Mouse (Mus musculus) hindbrain, embryonic 10.5 days (tissue): ENCODE data around the gene Sec24c. TPM values are rescaled to one million over a fixed set of nuclear protein-coding genes. Genes with fewer than 3 reads are reported as not detected.
A peak's percentile ranks its signal among the peaks of the same experiment; 100 is the strongest.

Experiments used
- DNase-seq: peaks from one replicate; pipeline ENCODE4 v3.0.0-alpha.2; 2017; ENCODE audit warnings: low spot score
- H3K27ac ChIP-seq: fragments of 300-500 bp; sonication (generic); 2 replicates; pipeline ENCODE4 v1.5.1; 2016; ENCODE audit warnings: mild to moderate bottlenecking, moderate library complexity
- H3K27me3 ChIP-seq: fragments of 300-500 bp; sonication (generic); 2 replicates; pipeline ENCODE4 v1.6.1; 2016; ENCODE audit warnings: mild to moderate bottlenecking; ENCODE audit not compliant: poor library complexity, insufficient read depth, severe bottlenecking
- H3K36me3 ChIP-seq: fragments of 300-500 bp; sonication (generic); 2 replicates; pipeline ENCODE4 v1.6.1; 2016; ENCODE audit warnings: mild to moderate bottlenecking, moderate library complexity
- H3K4me1 ChIP-seq: fragments of 300-500 bp; sonication (generic); replicated peaks from 2 replicates; pipeline ENCODE4 v1.6.1; 2016; ENCODE audit warnings: mild to moderate bottlenecking
- H3K4me3 ChIP-seq: fragments of 300-500 bp; sonication (generic); 2 replicates; pipeline ENCODE4 v1.5.1; 2016; ENCODE audit warnings: mild to moderate bottlenecking, moderate library complexity
- H3K9me3 ChIP-seq: fragments of 300-500 bp; sonication (generic); 2 replicates; pipeline ENCODE4 v1.6.1; 2016; ENCODE audit warnings: mild to moderate bottlenecking, moderate library complexity
- WGBS: fragments of 180-500 bp; shearing (Covaris S2); methylation state at CpG from one replicate; pipeline ENCODE4 v1.1.7; 2016; 5-methylcytosine and 5-hydroxymethylcytosine counted together
- polyA plus RNA-seq: library from polyadenylated mRNA; unstranded; fragments of >200 nt; fragmentation: Nextera tagmentation; extraction: Ambion mirVana; gene quantifications from 2 replicates; pipeline ENCODE4 v1.2.1, GENCODE M21; 2016

Sec24c gene
- polyA plus RNA-seq, 1 experiment from 2014 or later: 111 TPM

DNA sequence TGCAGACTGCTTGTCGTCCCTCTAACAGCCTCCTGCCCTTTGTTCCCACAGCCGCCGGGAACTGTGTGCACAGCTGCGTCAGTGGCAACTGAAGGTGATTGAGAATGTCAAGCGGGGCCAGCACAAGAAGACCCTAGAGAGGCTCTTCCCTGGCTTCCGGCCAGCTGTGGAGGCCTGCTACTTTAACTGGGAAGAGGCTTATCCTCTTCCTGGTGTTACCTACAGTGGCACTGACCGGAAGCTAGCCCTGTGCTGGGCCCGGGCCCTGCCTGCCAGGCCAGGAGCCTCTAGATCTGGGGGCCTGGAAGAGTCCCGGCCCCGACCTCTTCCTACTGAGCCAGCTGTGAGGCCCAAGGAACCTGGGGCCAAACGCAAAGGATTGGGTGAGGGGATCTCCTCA is 39.7 kb downstream of the Sec24c start:
- peaks cover 8% of the 10 kb centered on the region for H3K4me1 ChIP-seq
- H3K27ac ChIP-seq: no peak overlapping the region
- H3K36me3 ChIP-seq: peaks cover 90% of the 10 kb centered on the region
- no peak overlapping the region for H3K4me3 ChIP-seq
- 85% methylated on average over 11 of the region's 11 CpGs for whole genome bisulfite sequencing
- H3K27me3 ChIP-seq: no peaks in the 10 kb centered on the region
- DNase-seq: no peak
- no peaks in the 10 kb centered on the region for H3K9me3 ChIP-seq

DNA sequence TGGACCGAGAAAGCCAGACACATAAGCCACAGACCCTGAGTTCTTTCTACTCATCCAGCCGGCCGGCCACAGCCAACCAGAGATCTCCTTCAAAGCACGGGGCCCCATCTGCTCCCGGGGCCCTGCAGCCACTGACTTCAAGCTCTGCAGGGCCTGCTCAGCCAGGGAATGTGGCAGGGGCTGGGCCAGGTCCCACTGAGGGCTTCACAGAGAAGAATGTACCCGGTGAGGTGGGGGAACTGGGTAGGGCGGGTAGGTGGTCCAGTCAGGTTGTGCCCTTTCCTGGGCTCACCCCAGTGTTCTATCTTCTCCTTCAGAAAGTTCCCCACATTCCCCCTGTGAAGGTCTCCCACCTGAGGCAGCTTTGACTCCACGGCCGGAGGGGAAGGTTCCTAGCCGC is 44.3 kb downstream of the Sec24c start:
- DNase-seq: no peak

DNA sequence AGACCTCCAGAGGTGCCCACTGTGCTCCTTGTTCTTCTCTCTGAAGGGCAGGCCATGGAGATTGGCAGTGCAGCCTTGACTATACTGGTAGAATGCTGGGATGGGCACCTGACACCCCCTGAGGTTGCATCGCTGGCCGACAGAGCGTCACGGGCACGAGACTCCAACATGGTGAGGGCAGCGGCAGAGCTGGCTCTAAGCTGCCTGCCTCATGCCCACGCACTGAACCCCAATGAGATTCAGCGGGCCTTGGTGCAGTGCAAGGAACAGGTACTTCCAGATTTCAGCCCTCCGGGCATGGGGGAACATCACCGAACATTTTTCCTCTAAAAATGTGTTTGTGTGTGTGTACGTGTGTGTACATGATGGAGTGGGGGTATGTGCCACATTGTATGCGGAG is 45.7 kb downstream of the Sec24c start:
- no peak for DNase-seq
- 94% methylated on average over 12 of the region's 12 CpGs for WGBS
- Histone ChIP-seq H3K27me3 (no peaks in the 10 kb centered on the region), H3K36me3 (peaks cover 100% of the 10 kb centered on the region), H3K27ac (no peak overlapping the region), H3K4me1 (no peaks in the 10 kb centered on the region), H3K9me3 (no peaks in the 10 kb centered on the region), H3K4me3 (no peak overlapping the region)

More for the DNA sequence above, 44.3 kb downstream of the Sec24c start:
- Histone ChIP-seq H3K4me1 (no peaks in the 10 kb centered on the region), H3K27me3 (no peaks in the 10 kb centered on the region), H3K27ac (no peak overlapping the region), H3K9me3 (no peaks in the 10 kb centered on the region), H3K4me3 (no peak overlapping the region), H3K36me3 (peaks cover 100% of the 10 kb centered on the region)
- 92% methylated on average over 10 of the region's 10 CpGs for WGBS

DNA sequence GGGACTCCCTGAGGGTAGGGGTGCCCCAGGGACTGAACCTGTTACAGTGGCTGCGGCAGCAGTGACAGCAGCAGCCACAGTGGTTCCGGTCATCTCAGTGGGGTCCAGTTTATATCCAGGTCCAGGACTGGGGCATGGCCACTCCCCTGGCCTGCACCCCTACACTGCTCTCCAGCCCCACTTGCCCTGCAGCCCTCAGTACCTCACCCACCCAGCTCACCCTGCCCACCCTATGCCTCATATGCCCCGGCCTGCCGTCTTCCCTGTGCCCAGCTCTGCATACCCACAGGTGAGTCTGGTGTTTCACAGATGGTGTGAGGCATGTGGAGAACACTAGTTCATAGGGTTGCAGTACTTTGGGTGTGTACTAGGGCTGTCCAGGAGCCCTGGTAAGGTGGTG is 47.3 kb downstream of the Sec24c start:
- no peak for DNase-seq
- 90% methylated on average over 4 of the region's 4 CpGs for WGBS
- no peaks in the 10 kb centered on the region for H3K4me1 ChIP-seq
- H3K27ac ChIP-seq: no peak overlapping the region
- no peak overlapping the region for H3K4me3 ChIP-seq
- H3K36me3 ChIP-seq: peaks cover 100% of the 10 kb centered on the region
- no peaks in the 10 kb centered on the region for H3K9me3 ChIP-seq
- H3K27me3 ChIP-seq: no peaks in the 10 kb centered on the region

DNA sequence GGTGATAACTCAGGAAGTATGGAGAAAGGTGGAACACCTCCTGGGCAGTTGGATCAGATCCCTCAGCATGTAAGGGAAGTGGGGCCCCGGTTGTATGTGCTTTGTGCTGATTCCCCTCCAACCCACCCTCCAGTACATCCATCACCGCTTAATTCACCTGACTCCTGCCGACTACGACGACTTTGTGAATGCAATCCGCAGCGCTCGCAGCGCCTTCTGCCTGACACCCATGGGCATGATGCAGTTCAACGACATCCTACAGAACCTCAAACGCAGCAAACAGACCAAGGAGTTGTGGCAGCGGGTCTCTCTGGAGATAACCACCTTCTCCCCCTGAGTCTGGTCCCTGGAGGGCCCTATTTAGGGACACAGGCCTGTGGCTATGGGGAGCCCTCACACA is 48.9 kb downstream of the Sec24c start:
- H3K27ac ChIP-seq: no peak overlapping the region
- no peak for DNase-seq
- no peaks in the 10 kb centered on the region for H3K9me3 ChIP-seq
- H3K4me1 ChIP-seq: no peaks in the 10 kb centered on the region
- WGBS: 93% methylated on average over 12 of the region's 12 CpGs
- H3K4me3 ChIP-seq: no peak overlapping the region
- H3K36me3 ChIP-seq: peaks cover 100% of the 10 kb centered on the region
- no peaks in the 10 kb centered on the region for H3K27me3 ChIP-seq

DNA sequence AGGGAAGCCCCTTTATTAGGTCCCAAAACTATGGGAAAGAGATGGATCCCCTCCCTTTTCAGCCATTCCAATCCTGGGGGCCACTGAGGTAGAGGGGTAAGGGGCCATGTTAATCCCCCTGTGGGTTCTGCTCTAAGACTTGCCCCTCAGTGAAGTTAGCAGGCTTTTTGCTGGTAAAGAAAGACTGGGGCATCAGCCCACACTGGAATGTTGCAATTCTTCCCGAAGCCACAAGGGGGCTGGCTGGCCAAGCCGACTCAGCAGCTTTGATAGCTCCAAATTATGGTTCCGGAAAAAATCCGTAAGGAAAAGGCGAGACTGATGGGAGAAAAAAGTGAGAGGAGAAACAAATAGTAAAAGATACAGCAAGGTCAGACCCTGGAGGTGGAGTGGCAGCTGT is 49.9 kb downstream of the Sec24c start:
- 55% methylated on average over 5 of the region's 5 CpGs for WGBS
- H3K36me3 ChIP-seq: peaks cover 100% of the 10 kb centered on the region
- H3K27ac ChIP-seq: no peak overlapping the region
- no peak overlapping the region for H3K4me3 ChIP-seq
- peak; percentile 69 for DNase-seq
- no peaks in the 10 kb centered on the region for H3K9me3 ChIP-seq
- no peaks in the 10 kb centered on the region for H3K27me3 ChIP-seq
- no peaks in the 10 kb centered on the region for H3K4me1 ChIP-seq

DNA sequence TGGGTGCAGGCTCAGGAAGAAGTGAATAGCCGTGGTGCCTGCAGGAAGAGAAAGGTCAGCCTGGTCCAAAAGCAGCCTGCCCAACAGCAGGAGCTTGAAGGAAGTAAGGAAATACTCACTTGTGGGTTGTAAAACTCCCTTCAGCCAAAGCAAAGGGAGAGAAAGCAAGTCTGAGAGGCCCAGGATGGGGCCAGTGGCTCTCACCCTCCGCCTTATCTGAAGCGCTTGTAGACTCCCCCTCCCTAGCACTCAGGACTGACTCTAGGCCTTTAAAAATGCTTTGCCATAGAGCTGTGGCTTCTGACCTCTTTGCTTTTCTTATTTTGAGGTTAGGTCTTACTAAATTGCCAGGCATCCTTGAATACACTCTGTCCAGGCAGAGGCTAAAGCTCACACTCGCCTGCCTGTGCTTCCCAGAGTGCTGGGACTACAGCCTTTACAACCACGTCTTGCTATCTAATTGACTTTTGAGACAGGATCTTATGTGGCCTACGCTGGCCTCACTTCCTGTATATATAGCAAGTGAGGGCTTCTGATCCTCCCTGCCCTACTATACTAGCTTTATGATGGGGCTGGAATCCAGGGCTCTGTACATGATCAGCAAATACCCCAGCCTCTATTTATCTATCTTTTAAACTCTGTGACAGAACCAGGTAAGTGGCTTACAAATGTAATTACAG is 51.7 kb downstream of the Sec24c start:
- Histone ChIP-seq H3K9me3 (no peaks in the 10 kb centered on the region), H3K27ac (no peak overlapping the region), H3K4me1 (no peaks in the 10 kb centered on the region), H3K4me3 (no peak overlapping the region), H3K27me3 (no peaks in the 10 kb centered on the region), H3K36me3 (peaks cover 100% of the 10 kb centered on the region)
- DNase-seq: no peak
- WGBS: 86% methylated on average over 6 of the region's 6 CpGs

DNA sequence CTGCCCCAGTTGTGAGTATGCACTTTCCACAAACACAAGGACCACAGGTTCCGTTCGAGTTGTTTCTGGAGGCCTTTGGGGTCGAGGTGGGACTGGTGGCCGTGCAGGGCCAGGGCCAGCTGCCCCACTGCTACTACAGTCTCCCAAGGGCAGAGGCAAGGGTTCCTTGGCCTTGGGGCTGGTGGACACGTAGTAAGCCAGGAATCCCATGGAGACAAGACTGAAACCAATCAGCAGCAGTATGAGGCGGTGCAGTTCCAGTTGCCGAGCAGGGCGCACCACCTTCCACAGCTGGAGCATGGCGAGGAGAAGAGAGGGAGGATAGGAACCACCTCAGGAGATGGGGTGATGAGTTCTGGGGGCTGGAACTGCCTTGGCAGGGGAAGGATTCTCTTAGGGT is 55.8 kb downstream of the Sec24c start:
- Histone ChIP-seq H3K4me1 (peaks cover 20% of the 10 kb centered on the region), H3K27ac (no peak overlapping the region), H3K27me3 (no peaks in the 10 kb centered on the region), H3K36me3 (peaks cover 78% of the 10 kb centered on the region), H3K9me3 (no peaks in the 10 kb centered on the region), H3K4me3 (no peak overlapping the region)
- DNase-seq: no peak
- WGBS: 94% methylated on average over 9 of the region's 9 CpGs

DNA sequence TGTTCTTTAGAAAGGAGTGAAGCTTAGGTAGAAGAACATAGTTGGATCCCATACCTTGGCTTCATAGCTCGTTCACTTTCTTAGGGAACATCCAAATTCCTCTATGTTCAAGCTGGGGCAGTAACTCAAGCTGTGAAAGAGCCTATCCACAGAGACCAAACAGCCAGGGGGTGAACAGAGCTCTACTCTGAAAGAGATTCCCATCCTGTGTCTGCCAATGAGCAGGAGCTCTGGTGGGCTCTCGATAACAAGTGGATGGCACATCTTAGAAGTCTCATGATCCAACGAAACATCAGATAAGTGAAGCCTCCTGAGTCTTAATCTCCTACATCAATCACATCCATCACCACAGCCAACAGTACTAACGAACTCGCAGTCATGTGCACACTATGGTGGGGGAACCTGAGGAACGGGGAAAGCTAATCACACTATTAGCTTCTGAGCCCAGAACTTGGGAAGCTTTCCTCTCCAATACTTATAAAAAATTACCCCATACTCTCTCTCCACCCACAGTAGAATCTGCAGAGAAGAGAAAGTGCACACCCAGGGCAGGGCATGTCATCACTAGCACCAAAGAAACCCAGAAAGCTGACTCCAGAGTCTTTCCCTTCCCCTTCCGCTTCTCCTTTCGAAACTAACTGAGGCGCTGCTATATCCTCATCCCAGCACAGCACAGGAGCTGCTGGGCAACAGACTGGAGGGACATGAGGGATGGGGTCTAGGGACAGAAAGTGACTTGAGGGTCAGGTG is 56.9 kb downstream of the Sec24c start:
- no peak overlapping the region for H3K4me3 ChIP-seq
- H3K27me3 ChIP-seq: no peaks in the 10 kb centered on the region
- H3K4me1 ChIP-seq: peaks cover 25% of the 10 kb centered on the region
- WGBS: 92% methylated on average over 9 of the region's 9 CpGs
- DNase-seq: no peak
- no peaks in the 10 kb centered on the region for H3K9me3 ChIP-seq
- peaks cover 77% of the 10 kb centered on the region for H3K36me3 ChIP-seq
- H3K27ac ChIP-seq: no peak overlapping the region

DNA sequence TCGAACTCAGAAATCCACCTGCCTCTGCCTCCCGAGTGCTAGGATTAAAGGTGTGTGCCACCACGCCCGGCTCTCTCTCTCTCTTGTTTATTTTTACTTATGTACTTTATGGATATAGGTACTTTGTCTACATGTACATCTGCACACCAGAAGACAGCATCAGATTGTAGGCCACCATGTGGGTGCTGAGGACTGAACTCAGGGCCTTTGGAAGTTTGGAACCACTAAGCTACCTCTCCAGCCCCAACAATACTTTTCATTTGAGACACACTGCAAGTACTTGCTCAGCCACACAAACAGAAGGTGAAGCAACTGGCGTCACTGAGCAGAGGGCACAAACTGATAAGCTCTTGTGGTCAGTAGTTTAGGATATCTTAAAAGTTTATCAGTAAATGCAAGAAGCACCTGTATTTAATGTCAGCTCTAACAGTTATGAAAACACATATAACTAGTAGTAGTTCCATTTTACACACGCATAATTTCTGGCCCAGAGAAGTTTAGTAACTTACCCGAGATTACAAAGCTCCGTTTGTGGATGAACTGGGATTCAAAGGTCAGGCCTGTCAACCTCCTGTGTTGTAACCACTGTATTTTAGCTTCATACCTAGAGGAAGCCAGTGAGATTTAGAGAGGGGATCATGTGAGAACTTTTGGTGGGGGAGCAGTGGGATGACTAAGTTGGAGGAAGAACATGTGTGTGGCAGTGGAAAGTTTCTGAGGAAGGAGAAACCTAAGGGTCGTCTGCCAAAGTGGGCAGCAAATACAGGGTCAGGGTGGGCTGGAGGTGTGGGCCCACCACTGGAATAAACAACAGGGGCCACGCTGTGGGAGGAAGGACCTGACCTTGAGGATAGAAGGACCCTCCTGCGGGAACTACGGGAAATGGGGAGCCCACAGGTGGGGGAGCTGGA is 59.2 kb downstream of the Sec24c start:
- DNase-seq: no peak
- peaks cover 75% of the 10 kb centered on the region for H3K36me3 ChIP-seq
- H3K9me3 ChIP-seq: no peaks in the 10 kb centered on the region
- H3K4me1 ChIP-seq: peaks cover 27% of the 10 kb centered on the region
- H3K27me3 ChIP-seq: no peaks in the 10 kb centered on the region
- H3K27ac ChIP-seq: peak overlapping the region; percentile 99
- peak overlapping the region; percentile 93 for H3K4me3 ChIP-seq
- WGBS: 53% methylated on average over 12 of the region's 12 CpGs

DNA sequence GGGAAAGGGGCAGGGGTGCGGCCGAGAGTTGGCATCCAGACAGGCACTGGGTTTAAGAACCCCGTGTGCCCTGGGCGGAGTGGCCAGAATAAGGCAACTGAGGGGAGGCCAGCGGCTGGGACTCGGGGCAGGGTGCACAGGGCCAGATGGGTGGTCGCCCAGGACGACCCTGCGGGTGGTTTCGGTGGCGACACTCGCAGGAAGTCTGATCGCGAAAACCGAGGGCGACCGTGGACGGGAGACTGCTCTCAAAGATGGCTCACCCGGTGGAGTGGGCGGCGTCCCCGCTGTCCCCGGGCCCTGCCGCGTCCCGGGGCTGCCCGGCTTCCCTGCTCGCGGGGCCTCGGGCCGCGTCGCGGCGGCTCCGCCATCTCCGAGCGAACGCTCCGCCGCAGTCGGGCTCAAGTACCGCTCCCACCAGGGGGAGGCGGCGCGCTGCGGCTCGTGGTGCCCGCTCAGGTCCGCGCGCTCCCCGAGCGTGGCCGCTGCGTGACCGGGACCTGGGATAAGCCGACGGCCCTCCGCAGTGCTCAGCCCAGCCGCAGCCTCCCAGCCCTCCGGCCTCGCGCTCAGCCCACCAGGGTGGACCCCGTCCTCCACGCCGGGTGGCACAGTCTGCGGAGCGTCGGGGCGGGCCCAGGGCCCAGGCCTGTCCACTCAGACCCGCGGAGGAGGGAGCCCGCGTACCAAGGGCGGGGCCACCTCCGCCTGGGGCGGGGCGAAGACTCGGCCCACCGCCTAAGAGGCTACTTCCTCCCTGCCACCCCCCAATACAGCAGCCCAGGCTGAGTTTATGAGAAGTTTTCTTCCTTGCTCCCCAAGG is 60.1 kb downstream of the Sec24c start, which contains the start of gene Ndst2:
Ndst2 (minus strand) TSS at position 611 of the 823 bp plus-strand sequence.
- peaks cover 75% of the 10 kb centered on the region for H3K36me3 ChIP-seq
- peak within 1 kb of the TSS; percentile 93 for H3K4me3 ChIP-seq
- H3K9me3 ChIP-seq: no peaks in the 10 kb centered on the region
- peaks cover 27% of the 10 kb centered on the region for H3K4me1 ChIP-seq
- WGBS: under 1% methylated on average over 81 of the region's 81 CpGs
- H3K27me3 ChIP-seq: no peaks in the 10 kb centered on the region
- DNase-seq: peak; percentile 89
- H3K27ac ChIP-seq: peak within 1 kb of the TSS; percentile 99

DNA sequence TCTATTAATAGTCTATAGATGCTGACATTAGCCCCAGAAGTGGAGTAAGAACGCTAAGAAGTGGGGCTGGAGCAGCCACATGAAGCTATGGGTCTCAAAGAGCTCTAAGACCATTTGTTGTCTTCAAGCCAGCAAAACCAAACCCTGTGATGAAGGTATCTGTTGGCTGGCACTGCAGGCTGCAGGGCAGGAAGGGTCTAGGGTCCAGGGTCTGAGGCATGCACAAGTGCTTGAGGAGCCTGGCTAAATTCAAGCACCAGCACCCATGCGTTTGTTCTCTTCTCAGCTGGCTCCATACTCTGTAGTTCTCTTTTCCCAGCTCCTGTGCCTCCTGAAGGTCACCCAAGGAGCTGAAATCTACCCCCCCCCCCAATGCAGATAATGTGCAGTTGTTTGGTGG is 60.9 kb downstream of the Sec24c start:
- H3K27me3 ChIP-seq: no peaks in the 10 kb centered on the region
- H3K9me3 ChIP-seq: no peaks in the 10 kb centered on the region
- H3K4me3 ChIP-seq: no peak overlapping the region
- no peak for DNase-seq
- H3K27ac ChIP-seq: peak overlapping the region; percentile 99; the same call in 1 of the 2 replicates
- 77% methylated on average over 2 of the region's 2 CpGs for WGBS
- peaks cover 74% of the 10 kb centered on the region for H3K36me3 ChIP-seq
- peaks cover 29% of the 10 kb centered on the region for H3K4me1 ChIP-seq
